Mouse (Mus musculus): ENCODE results near the gene Tet3.
"Not testable (repeated sequence)": the region's sequence is repeated elsewhere in the genome, so short reads cannot be mapped to it uniquely, and the experiment has no call there.

Gene Tet3

GRCm38 (mm10) chr6:83363075-83363474, 95.8 kb downstream of the Tet3 start:
- no peak for DNase-seq

- no peak for DNase-seq
These were observed 97.2 kb downstream of the Tet3 start for GRCm38 (mm10) chr6:83361523-83362248.

GRCm38 (mm10) chr6:83357436-83357835, 101.4 kb downstream of the Tet3 start:
- no peak for DNase-seq

GRCm38 (mm10) chr6:83356569-83357138, 102.2 kb downstream of the Tet3 start:
- DNase-seq, result peak; percentile 81 to 90

- peak; percentile 37 to 67 for DNase-seq
These were observed 103.8 kb downstream of the Tet3 start for GRCm38 (mm10) chr6:83354856-83355781.

- no peak for DNase-seq
These were observed 106.0 kb downstream of the Tet3 start for GRCm38 (mm10) chr6:83352666-83353410.

- DNase-seq, result no peak
These were observed 107.3 kb downstream of the Tet3 start for GRCm38 (mm10) chr6:83351490-83352160.

- no peak for DNase-seq
These were observed 108.0 kb downstream of the Tet3 start for GRCm38 (mm10) chr6:83350851-83351405.

GRCm38 (mm10) chr6:83350172-83350571, 108.7 kb downstream of the Tet3 start:
- no peak for DNase-seq

GRCm38 (mm10) chr6:83349274-83349958, 109.5 kb downstream of the Tet3 start:
- peak; percentile 90 to 92 for DNase-seq

GRCm38 (mm10) chr6:83348873-83349272, 110.0 kb downstream of the Tet3 start, which contains the start of gene Bola3:
Gene Bola3, plus strand, starts transcription at chr6:83349147.
- no peak for DNase-seq

- DNase-seq, result no peak
These were observed 111.0 kb downstream of the Tet3 start for GRCm38 (mm10) chr6:83347916-83348315.

GRCm38 (mm10) chr6:83345285-83345684, 113.6 kb downstream of the Tet3 start:
- DNase-seq, result not testable (repeated sequence)

- DNase-seq, result no peak
These were observed 115.9 kb downstream of the Tet3 start for GRCm38 (mm10) chr6:83342957-83343356.

- DNase-seq, result no peak
These were observed 117.5 kb downstream of the Tet3 start for GRCm38 (mm10) chr6:83341387-83341786.

GRCm38 (mm10) chr6:83327591-83328190, 131.2 kb downstream of the Tet3 start:
- no peak for DNase-seq

- DNase-seq, result no peak
These were observed 132.1 kb downstream of the Tet3 start for GRCm38 (mm10) chr6:83326761-83327160.

- no peak for DNase-seq
These were observed 132.5 kb downstream of the Tet3 start for GRCm38 (mm10) chr6:83326394-83326736.

- peak; percentile 98 for DNase-seq
These were observed 133.1 kb downstream of the Tet3 start, which contains the start of the genes Mthfd2 and Mob1a for GRCm38 (mm10) chr6:83325525-83326393. Gene Mthfd2, minus strand, starts transcription at chr6:83325908. Gene Mob1a, plus strand, starts transcription at chr6:83326016.
